Comparison of ENCODE assay signal across 8 mouse cellular contexts in the genomic region with DNA sequence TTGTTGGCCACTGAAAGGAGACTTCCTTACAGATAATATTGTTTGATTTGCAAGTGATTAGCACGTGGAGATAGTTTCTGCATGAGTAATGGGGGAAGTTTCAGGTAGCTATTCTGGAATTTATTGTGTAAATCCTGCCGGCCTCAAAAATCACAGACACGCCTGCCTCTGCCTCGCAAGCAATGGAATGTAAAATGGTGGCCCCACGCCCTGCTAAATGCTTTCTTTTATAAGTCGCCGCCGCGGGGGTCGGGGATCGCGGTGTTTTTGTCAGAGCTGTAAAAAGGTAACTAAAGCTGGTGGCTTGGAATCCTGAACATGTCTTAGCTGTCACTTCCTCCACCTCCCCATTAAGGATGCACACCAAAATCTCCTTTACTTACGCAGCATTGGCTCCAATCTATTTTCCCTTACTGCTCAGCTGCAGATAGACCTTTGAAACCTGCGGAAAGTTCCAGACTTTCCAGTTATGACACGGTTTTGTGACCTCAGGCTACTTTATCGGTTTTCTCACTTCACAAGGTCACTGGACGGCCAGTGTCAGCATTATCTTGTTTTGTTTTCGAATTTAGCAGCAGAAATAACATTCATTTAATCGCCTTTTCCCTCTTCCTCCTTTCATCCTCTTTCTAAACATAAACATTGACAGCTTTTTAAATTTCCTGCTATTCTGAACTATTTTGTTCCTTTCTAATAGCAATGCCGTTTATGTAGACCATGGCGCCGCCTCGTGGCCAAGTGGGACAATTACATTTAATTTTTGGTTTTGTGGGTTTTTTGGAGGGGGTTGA. TPM values are rescaled to one million over a fixed set of nuclear protein-coding genes. Genes with fewer than 3 reads are reported as not detected.
DNase-seq lines count a peak whose midpoint lies in the region; ATAC-seq and TF ChIP-seq lines count a peak whose summit lies in the region.

No protein-coding gene starts in this region.

- no peaks in the 10 kb centered on the region for H3K36me3 ChIP-seq in erythroblast, embryonic 14.5 days (ENCODE audit: control insufficient read depth)
- no peaks in the 10 kb centered on the region for H3K36me3 ChIP-seq in ES-Bruce4 (ENCODE audit: control insufficient read depth, insufficient read depth, low read length, poor library complexity, severe bottlenecking)
- no peaks in the 10 kb centered on the region for H3K36me3 ChIP-seq in heart, embryonic 11.5 days (ENCODE audit: control insufficient read depth, insufficient read depth, low read length)
- H3K36me3 ChIP-seq in lung, embryonic 16.5 days (ENCODE audit: control insufficient read depth, insufficient read depth, low read length), result no peaks in the 10 kb centered on the region

- H3K27ac ChIP-seq in ES-Bruce4 (ENCODE audit: insufficient read depth, low read length), result peak overlapping the region; percentile 99
- H3K27ac ChIP-seq in heart, embryonic 11.5 days (ENCODE audit: low read depth, low read length), result no peak overlapping the region
- H3K27ac ChIP-seq in lung, embryonic 16.5 days (ENCODE audit: low read length), result no peak overlapping the region

- no peaks in the 10 kb centered on the region; the same call in 1 of the 2 replicates for H3K4me1 ChIP-seq in erythroblast, embryonic 14.5 days (ENCODE audit: control insufficient read depth)
- peaks cover 2% of the 10 kb centered on the region for H3K4me1 ChIP-seq in ES-Bruce4 (ENCODE audit: control insufficient read depth, insufficient read depth, low read length)
- no peaks in the 10 kb centered on the region for H3K4me1 ChIP-seq in heart, embryonic 11.5 days (ENCODE audit: control insufficient read depth, insufficient read depth, low read length)
- H3K4me1 ChIP-seq in lung, embryonic 16.5 days (replicated peaks; ENCODE audit: control insufficient read depth, insufficient read depth, low read length), result no peaks in the 10 kb centered on the region

- peak overlapping the region; percentile 31 for H3K4me3 ChIP-seq in erythroblast, embryonic 14.5 days (replicated peaks)
- H3K4me3 ChIP-seq in ES-Bruce4 (ENCODE audit: low read depth, low read length), result no peak overlapping the region
- peak overlapping the region; percentile 8; the same call in 1 of the 2 replicates for H3K4me3 ChIP-seq in heart, embryonic 11.5 days (ENCODE audit: low read depth, low read length)
- H3K4me3 ChIP-seq in lung, embryonic 16.5 days (ENCODE audit: low read length), result peak overlapping the region; percentile 9; the same call in 1 of the 2 replicates

- no peak for TF ChIP-seq POLR2A in ES-Bruce4 (IDR thresholded peaks at IDR 0.05; ENCODE audit: insufficient read depth, low read length)

- TF ChIP-seq EP300 in ES-Bruce4 (IDR thresholded peaks at IDR 0.05; ENCODE audit: insufficient read depth, low read depth, low read length), result peak; percentile 94

- peak; percentile 50 for TF ChIP-seq CTCF in ES-Bruce4 (IDR thresholded peaks at IDR 0.05; ENCODE audit: low read depth, low read length)

- DNase-seq in cerebellum, adult 9-10 months, result peak; percentile 43
- DNase-seq in kidney, postnatal 25 days, result peak; percentile 48 to 61
- DNase-seq in right cerebral cortex, postnatal 14 days, result peak; percentile 48

- peak overlapping the region; percentile 50 for H3K4me2 ChIP-seq in heart, embryonic 11.5 days
- H3K4me2 ChIP-seq in lung, embryonic 16.5 days (ENCODE audit: low read depth, low read length), result peak overlapping the region; percentile 27

- H3K9me3 ChIP-seq in erythroblast, embryonic 14.5 days (ENCODE audit: control insufficient read depth, low read length), result peaks cover 4% of the 10 kb centered on the region
- no peaks in the 10 kb centered on the region for H3K9me3 ChIP-seq in ES-Bruce4 (replicated peaks; ENCODE audit: control insufficient read depth, insufficient read depth, low read length, poor library complexity, severe bottlenecking)
- H3K9me3 ChIP-seq in heart, embryonic 11.5 days (replicated peaks; ENCODE audit: control insufficient read depth, low read length), result peaks cover 2% of the 10 kb centered on the region; the same call in 1 of the 2 replicates
- peaks cover 5% of the 10 kb centered on the region for H3K9me3 ChIP-seq in lung, embryonic 16.5 days (ENCODE audit: control insufficient read depth, low read length)

- peak overlapping the region; percentile 83 for H3K9ac ChIP-seq in ES-Bruce4 (ENCODE audit: low read depth, poor library complexity, severe bottlenecking)
- no peak overlapping the region for H3K9ac ChIP-seq in heart, embryonic 11.5 days (ENCODE audit: low read depth, low read length)
- no peak overlapping the region for H3K9ac ChIP-seq in lung, embryonic 16.5 days (ENCODE audit: low read length)

- WGBS in heart, embryonic 11.5 days (ENCODE audit: insufficient replicate concordance), result 19% methylated on average over 23 of the region's 23 CpGs
- 14% methylated on average over 23 of the region's 23 CpGs for WGBS in lung, embryonic 16.5 days

- H3K27me3 ChIP-seq in erythroblast, embryonic 14.5 days (ENCODE audit: control insufficient read depth), result no peaks in the 10 kb centered on the region
- H3K27me3 ChIP-seq in ES-Bruce4 (ENCODE audit: control insufficient read depth, insufficient read depth, low read length, poor library complexity, severe bottlenecking), result no peaks in the 10 kb centered on the region
- no peaks in the 10 kb centered on the region for H3K27me3 ChIP-seq in heart, embryonic 11.5 days (ENCODE audit: control insufficient read depth, insufficient read depth, low read length)
- no peaks in the 10 kb centered on the region for H3K27me3 ChIP-seq in lung, embryonic 16.5 days (ENCODE audit: control insufficient read depth, insufficient read depth, low read depth, low read length)

- ATAC-seq in erythroblast, adult 5-6 weeks (replicated peaks; ENCODE audit: low FRiP score, poor library complexity, severe bottlenecking), result no peak
- no peak for ATAC-seq in heart, embryonic 11.5 days (replicated peaks; ENCODE audit: insufficient number of reproducible peaks, low FRiP score, low TSS enrichment)
- no peak for ATAC-seq in lung, embryonic 16.5 days (ENCODE audit: low read depth)

RNA-seq across cellular contexts. Expression of a gene that starts 25.6 kb away (rescaled TPM):
- polyA plus RNA-seq in erythroblast, embryonic 14.5 days (2012), result 0.29 and 0.59 TPM in 2 replicates
- total RNA-seq in erythroblast, adult 5-6 weeks (2015; ENCODE audit: low replicate concordance), result 8.6 and 15.0 TPM in 2 replicates
- 8.2 and 8.4 TPM in 2 replicates for total RNA-seq in erythroblast, adult 5-6 weeks (2017; ENCODE audit: low replicate concordance)
- polyA plus RNA-seq in ES-Bruce4 (2011; ENCODE audit: insufficient read depth, insufficient read length, low read depth, missing spikeins), result 34.9 and 38.2 TPM in 2 replicates
- 8.1 and 11.0 TPM in 2 replicates for polyA plus RNA-seq in heart, embryonic 11.5 days (2014; fragmentation: Nextera tagmentation; extraction: Ambion mirVana)
- 10.2 and 11.0 TPM in 2 replicates for polyA plus RNA-seq in lung, embryonic 16.5 days (2015; fragmentation: Nextera tagmentation; extraction: Ambion mirVana)
